Mouse (Mus musculus): Measurements from ENCODE around the gene Pth1r. TPM values are rescaled to one million over a fixed set of nuclear protein-coding genes. Genes with fewer than 3 reads are reported as not detected.

Gene Pth1r
- polyA plus RNA-seq (2016; fragmentation: Nextera tagmentation; extraction: Ambion mirVana) = 31.6 and 38.7 TPM in 2 replicates

- H3K27ac ChIP-seq = 0 out of 2 replicates have a peak within 1 kb of the TSS, but pooled peaks have one; percentile 40
- DNase-seq (ENCODE audit: low spot score) = no peak
- no peaks in the 10 kb centered on the region for H3K36me3 ChIP-seq
- peaks cover 65% of the 10 kb centered on the region for H3K27me3 ChIP-seq (ENCODE audit: insufficient read depth, poor library complexity, severe bottlenecking)
- no peak within 1 kb of the TSS for H3K4me3 ChIP-seq
- no peaks in the 10 kb centered on the region for H3K9me3 ChIP-seq
- 71% methylated on average over 7 of the region's 7 CpGs for WGBS
- peaks cover 59% of the 10 kb centered on the region for H3K4me1 ChIP-seq (replicated peaks)
Observed at GRCm38 (mm10) chr9:110746961-110747360, at the start of gene Pth1r. Gene Pth1r (minus strand): TSS chr9:110747145.

GRCm38 (mm10) chr9:110790462-110790861 lies 43.5 kb upstream of the Pth1r start:
- Histone ChIP-seq H3K36me3 (no peaks in the 10 kb centered on the region), H3K9me3 (no peaks in the 10 kb centered on the region), H3K27me3 (ENCODE audit: insufficient read depth, poor library complexity, severe bottlenecking) (no peaks in the 10 kb centered on the region), H3K27ac (no peak overlapping the region), H3K4me3 (no peak overlapping the region), H3K4me1 (replicated peaks) (no peaks in the 10 kb centered on the region)
- WGBS = 78% methylated on average over 4 of the region's 4 CpGs
- DNase-seq (ENCODE audit: low spot score) = no peak

- Histone ChIP-seq H3K4me1 (replicated peaks) (no peaks in the 10 kb centered on the region), H3K36me3 (no peaks in the 10 kb centered on the region), H3K27ac (no peak overlapping the region), H3K4me3 (no peak overlapping the region), H3K9me3 (no peaks in the 10 kb centered on the region), H3K27me3 (ENCODE audit: insufficient read depth, poor library complexity, severe bottlenecking) (no peaks in the 10 kb centered on the region; the same call in 1 of the 2 replicates)
- 96% methylated on average over 3 of the region's 3 CpGs for WGBS
- no peak for DNase-seq (ENCODE audit: low spot score)
Observed at GRCm38 (mm10) chr9:110788169-110788568, 41.2 kb upstream of the Pth1r start.

- DNase-seq (ENCODE audit: low spot score) = no peak
- WGBS = 51% methylated on average over 1 of the region's 1 CpGs
- no peak overlapping the region for H3K27ac ChIP-seq
Observed at GRCm38 (mm10) chr9:110783611-110784010, 36.7 kb upstream of the Pth1r start.

GRCm38 (mm10) chr9:110781731-110782130 lies 34.8 kb upstream of the Pth1r start:
- Histone ChIP-seq H3K27ac (peak overlapping the region; percentile 84), H3K27me3 (ENCODE audit: insufficient read depth, poor library complexity, severe bottlenecking) (peaks cover 47% of the 10 kb centered on the region), H3K36me3 (no peaks in the 10 kb centered on the region), H3K4me1 (replicated peaks) (peaks cover 25% of the 10 kb centered on the region), H3K9me3 (no peaks in the 10 kb centered on the region), H3K4me3 (peak overlapping the region; percentile 59)
- peak; percentile 83 for DNase-seq (ENCODE audit: low spot score)
- WGBS = under 1% methylated on average over 23 of the region's 23 CpGs

More at GRCm38 (mm10) chr9:110783611-110784010, 36.7 kb upstream of the Pth1r start:
- Histone ChIP-seq H3K27me3 (ENCODE audit: insufficient read depth, poor library complexity, severe bottlenecking) (peaks cover 33% of the 10 kb centered on the region), H3K36me3 (no peaks in the 10 kb centered on the region), H3K9me3 (no peaks in the 10 kb centered on the region), H3K4me1 (replicated peaks) (peaks cover 23% of the 10 kb centered on the region), H3K4me3 (no peak overlapping the region)

- Histone ChIP-seq H3K9me3 (no peaks in the 10 kb centered on the region), H3K4me1 (replicated peaks) (peaks cover 25% of the 10 kb centered on the region), H3K4me3 (peak overlapping the region; percentile 59), H3K27me3 (ENCODE audit: insufficient read depth, poor library complexity, severe bottlenecking) (peaks cover 47% of the 10 kb centered on the region), H3K27ac (peak overlapping the region; percentile 84), H3K36me3 (no peaks in the 10 kb centered on the region)
- WGBS = under 1% methylated on average over 43 of the region's 43 CpGs
- DNase-seq (ENCODE audit: low spot score) = peak; percentile 98
Observed at GRCm38 (mm10) chr9:110781256-110781721, 34.3 kb upstream of the Pth1r start.

GRCm38 (mm10) chr9:110779242-110779913 lies 32.4 kb upstream of the Pth1r start:
- Histone ChIP-seq H3K4me3 (no peak overlapping the region), H3K27me3 (ENCODE audit: insufficient read depth, poor library complexity, severe bottlenecking) (peaks cover 47% of the 10 kb centered on the region), H3K36me3 (no peaks in the 10 kb centered on the region), H3K9me3 (no peaks in the 10 kb centered on the region), H3K4me1 (replicated peaks) (peaks cover 25% of the 10 kb centered on the region), H3K27ac (no peak overlapping the region)
- DNase-seq (ENCODE audit: low spot score) = peak; percentile 32
- 60% methylated on average over 5 of the region's 5 CpGs for WGBS

GRCm38 (mm10) chr9:110778559-110778958 lies 31.6 kb upstream of the Pth1r start:
- no peak for DNase-seq (ENCODE audit: low spot score)
- Histone ChIP-seq H3K4me1 (replicated peaks) (peaks cover 25% of the 10 kb centered on the region), H3K4me3 (no peak overlapping the region), H3K27me3 (ENCODE audit: insufficient read depth, poor library complexity, severe bottlenecking) (peaks cover 47% of the 10 kb centered on the region), H3K27ac (no peak overlapping the region), H3K9me3 (no peaks in the 10 kb centered on the region), H3K36me3 (no peaks in the 10 kb centered on the region)
- 82% methylated on average over 7 of the region's 7 CpGs for WGBS

GRCm38 (mm10) chr9:110778100-110778499 lies 31.2 kb upstream of the Pth1r start:
- Histone ChIP-seq H3K27me3 (ENCODE audit: insufficient read depth, poor library complexity, severe bottlenecking) (peaks cover 47% of the 10 kb centered on the region), H3K27ac (no peak overlapping the region), H3K36me3 (no peaks in the 10 kb centered on the region), H3K9me3 (no peaks in the 10 kb centered on the region), H3K4me3 (no peak overlapping the region), H3K4me1 (replicated peaks) (peaks cover 25% of the 10 kb centered on the region)
- 93% methylated on average over 1 of the region's 1 CpGs for WGBS
- no peak for DNase-seq (ENCODE audit: low spot score)

- 82% methylated on average over 10 of the region's 10 CpGs for WGBS
- Histone ChIP-seq H3K9me3 (no peaks in the 10 kb centered on the region), H3K27ac (no peak overlapping the region), H3K4me3 (no peak overlapping the region), H3K36me3 (no peaks in the 10 kb centered on the region), H3K27me3 (ENCODE audit: insufficient read depth, poor library complexity, severe bottlenecking) (peaks cover 31% of the 10 kb centered on the region), H3K4me1 (replicated peaks) (peaks cover 7% of the 10 kb centered on the region)
- DNase-seq (ENCODE audit: low spot score) = no peak
Observed at GRCm38 (mm10) chr9:110775269-110776022, 28.5 kb upstream of the Pth1r start.

- DNase-seq (ENCODE audit: low spot score) = no peak
- Histone ChIP-seq H3K27ac (no peak overlapping the region), H3K36me3 (no peaks in the 10 kb centered on the region), H3K9me3 (no peaks in the 10 kb centered on the region), H3K4me3 (no peak overlapping the region), H3K27me3 (ENCODE audit: insufficient read depth, poor library complexity, severe bottlenecking) (peaks cover 23% of the 10 kb centered on the region), H3K4me1 (replicated peaks) (peaks cover 5% of the 10 kb centered on the region; the same call in 1 of the 2 replicates)
- WGBS = 74% methylated on average over 15 of the region's 15 CpGs
Observed at GRCm38 (mm10) chr9:110774403-110775268, 27.7 kb upstream of the Pth1r start.

GRCm38 (mm10) chr9:110772336-110772735 lies 25.4 kb upstream of the Pth1r start:
- H3K36me3 ChIP-seq = no peaks in the 10 kb centered on the region
- H3K27ac ChIP-seq = no peak overlapping the region
- H3K27me3 ChIP-seq (ENCODE audit: insufficient read depth, poor library complexity, severe bottlenecking) = 0 out of 2 replicates have a peak, but pooled peaks cover 2% of the 10 kb centered on the region
- no peak overlapping the region for H3K4me3 ChIP-seq
- 93% methylated on average over 10 of the region's 10 CpGs for WGBS
- DNase-seq (ENCODE audit: low spot score) = no peak
- no peaks in the 10 kb centered on the region for H3K4me1 ChIP-seq (replicated peaks)
- H3K9me3 ChIP-seq = no peaks in the 10 kb centered on the region
